Mouse (Mus musculus) hindbrain, embryonic 11.5 days (tissue): ENCODE measurements at regions not wholly inside any gene's neighbourhood (a gene's known extent, or its start where the extent isn't known, plus 50 kb on each side); places are given as distances from the start of the nearest gene placed in this dataset.
"Not testable (repeated sequence)": the region's sequence is repeated elsewhere in the genome, so short reads cannot be mapped to it uniquely, and the experiment has no call there.

Source experiments
- ATAC-seq: fragments of 200-750 bp; cut with Nextera tagmentation; 2 replicates; pipeline ENCODE4 v1.8.0; 2017; ENCODE audit warnings: mild to moderate bottlenecking, moderate TSS enrichment, moderate library complexity; ENCODE audit not compliant: low FRiP score
- DNase-seq: peaks from one replicate; pipeline ENCODE4 v3.0.0-alpha.2; 2015; ENCODE audit warnings: low spot score
- H3K27ac ChIP-seq: fragments of 300-500 bp; sonication (generic); 2 replicates; pipeline ENCODE4 v1.5.1; 2014; ENCODE audit warnings: mild to moderate bottlenecking, low read depth, low read length
- H3K27me3 ChIP-seq: fragments of 300-500 bp; sonication (generic); 2 replicates; pipeline ENCODE4 v1.6.1; 2014; ENCODE audit warnings: mild to moderate bottlenecking, low read length, moderate library complexity, mixed read lengths; ENCODE audit not compliant: control insufficient read depth, insufficient read depth
- H3K36me3 ChIP-seq: fragments of 300-500 bp; sonication (generic); 2 replicates; pipeline ENCODE4 v1.6.1; 2014; ENCODE audit warnings: mild to moderate bottlenecking, low read length, moderate library complexity, mixed read lengths; ENCODE audit not compliant: control insufficient read depth, insufficient read depth
- H3K4me1 ChIP-seq: fragments of 300-500 bp; sonication (generic); replicated peaks from 2 replicates; pipeline ENCODE4 v1.6.1; 2014; ENCODE audit warnings: low read length, mixed read lengths; ENCODE audit not compliant: control insufficient read depth, insufficient read depth
- H3K4me2 ChIP-seq: fragments of 300-500 bp; sonication (generic); replicated peaks from 2 replicates; pipeline ENCODE4 v1.6.1; 2014; ENCODE audit warnings: mild to moderate bottlenecking, low read depth, low read length
- H3K4me3 ChIP-seq: fragments of 300-500 bp; sonication (generic); 2 replicates; pipeline ENCODE4 v1.5.1; 2014; ENCODE audit warnings: low read depth, low read length
- H3K9ac ChIP-seq: fragments of 300-500 bp; sonication (generic); 2 replicates; pipeline ENCODE4 v1.6.1; 2014; ENCODE audit warnings: low read depth, low read length
- H3K9me3 ChIP-seq: fragments of 300-500 bp; sonication (generic); 2 replicates; pipeline ENCODE4 v1.6.1; 2016; ENCODE audit warnings: low read length; ENCODE audit not compliant: control insufficient read depth
- WGBS: fragments of 180-500 bp; shearing (Covaris S2); extraction: QIAGEN DNeasy Blood & Tissue Kit; methylation state at CpG from one replicate; pipeline ENCODE4 v1.1.7; 2014; 5-methylcytosine and 5-hydroxymethylcytosine counted together

GRCm38 (mm10) chr6:62889194-62889593, 366.5 kb upstream of the Grid2 start:
- DNase-seq (peak; percentile 30), ATAC-seq (peak; percentile 75)
- H3K9me3 ChIP-seq: no peaks in the 10 kb centered on the region
- H3K36me3 ChIP-seq: no peaks in the 10 kb centered on the region
- no peak overlapping the region for H3K4me3 ChIP-seq
- H3K9ac ChIP-seq: no peak overlapping the region
- no peaks in the 10 kb centered on the region for H3K27me3 ChIP-seq
- no peaks in the 10 kb centered on the region for H3K4me1 ChIP-seq
- 23% methylated on average over 1 of the region's 1 CpGs for whole genome bisulfite sequencing
- H3K4me2 ChIP-seq: no peak overlapping the region
- H3K27ac ChIP-seq: no peak overlapping the region

- H3K27ac ChIP-seq: no peak overlapping the region
- no peaks in the 10 kb centered on the region for H3K4me1 ChIP-seq
- no peak overlapping the region for H3K4me2 ChIP-seq
- H3K4me3 ChIP-seq: no peak overlapping the region
- no peak for ATAC-seq
- no peak overlapping the region for H3K9ac ChIP-seq
- H3K9me3 ChIP-seq: no peaks in the 10 kb centered on the region
- WGBS: 95% methylated on average over 2 of the region's 2 CpGs
- H3K27me3 ChIP-seq: no peaks in the 10 kb centered on the region
- DNase-seq: no peak
- H3K36me3 ChIP-seq: no peaks in the 10 kb centered on the region
Observed at GRCm38 (mm10) chr6:62912758-62913157, 342.9 kb upstream of the Grid2 start.

- not testable (repeated sequence) for H3K4me1 ChIP-seq, H3K36me3 ChIP-seq, H3K9ac ChIP-seq, H3K27me3 ChIP-seq, H3K27ac ChIP-seq, DNase-seq, ATAC-seq, H3K9me3 ChIP-seq, H3K4me3 ChIP-seq, H3K4me2 ChIP-seq
- 89% methylated on average over 1 of the region's 5 CpGs for WGBS
Observed at GRCm38 (mm10) chr6:62917059-62917458, 338.6 kb upstream of the Grid2 start.

GRCm38 (mm10) chr6:62917956-62918355, 337.7 kb upstream of the Grid2 start:
- Histone ChIP-seq H3K9ac (no peak overlapping the region), H3K4me1 (no peaks in the 10 kb centered on the region), H3K4me2 (no peak overlapping the region), H3K9me3 (no peaks in the 10 kb centered on the region), H3K36me3 (no peaks in the 10 kb centered on the region), H3K27ac (no peak overlapping the region), H3K27me3 (no peaks in the 10 kb centered on the region), H3K4me3 (no peak overlapping the region)
- WGBS: 93% methylated on average over 6 of the region's 6 CpGs
- ATAC-seq (no peak), DNase-seq (no peak)

- Histone ChIP-seq H3K9me3 (no peaks in the 10 kb centered on the region), H3K27ac (no peak overlapping the region), H3K4me2 (no peak overlapping the region), H3K4me1 (no peaks in the 10 kb centered on the region), H3K36me3 (no peaks in the 10 kb centered on the region), H3K27me3 (no peaks in the 10 kb centered on the region), H3K9ac (no peak overlapping the region), H3K4me3 (no peak overlapping the region)
- ATAC-seq: no peak
- no peak for DNase-seq
Observed at GRCm38 (mm10) chr6:62919092-62919491, 336.6 kb upstream of the Grid2 start.
